Comparison of ENCODE assay signal across 20 mouse cellular contexts in the genomic region with DNA sequence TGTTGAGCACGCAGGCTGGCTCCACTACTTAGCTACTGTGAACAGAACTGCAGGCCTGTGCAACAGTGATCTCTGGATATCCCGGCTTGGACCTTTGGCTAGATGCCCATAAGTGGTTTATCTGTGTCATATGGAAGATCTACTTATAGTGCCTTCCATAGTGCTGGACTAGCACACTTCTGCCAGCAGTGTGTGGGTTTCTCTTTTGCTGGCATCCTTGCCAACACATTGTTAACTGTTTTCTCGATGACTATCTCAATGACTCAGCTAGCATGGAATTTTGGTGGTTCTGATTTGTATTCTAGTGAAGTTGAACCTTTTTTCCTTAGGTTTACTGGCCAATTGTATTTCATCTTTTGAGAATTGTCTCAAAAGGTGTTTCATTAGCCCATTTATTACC.
A peak's percentile ranks its signal among the peaks of the same experiment; 100 is the strongest.
DNase-seq lines count a peak whose midpoint lies in the region; ATAC-seq and TF ChIP-seq lines count a peak whose summit lies in the region.
"Had no signal": no experiment of that assay in that cellular context is flagged by ENCODE, and none has a peak within 500 bp of the region (broad histone marks: within the 10 kb centered on the region; RNA-seq: fewer than 3 reads in every experiment).

No protein-coding gene starts in this region.

- TF ChIP-seq CTCF in lung, embryonic 14.5 days (IDR thresholded peaks at IDR 0.05; ENCODE audit: low read depth) = no peak

- H3K27ac ChIP-seq in lung, embryonic 14.5 days (ENCODE audit: low read depth) = no peak overlapping the region
- H3K27ac ChIP-seq: forebrain, embryonic 10.5 days; heart, embryonic 10.5 days; limb, embryonic 15.5 days; stomach, embryonic 15.5 days had no signal

- no peak overlapping the region for H3K4me3 ChIP-seq in lung, embryonic 14.5 days (ENCODE audit: low read depth, low read length)
- no peak overlapping the region for H3K4me3 ChIP-seq in myocyte
- H3K4me3 ChIP-seq: forebrain, embryonic 10.5 days; heart, embryonic 10.5 days; limb, embryonic 15.5 days; megakaryocyte, embryonic 14.5 days; stomach, embryonic 15.5 days had no signal

- TF ChIP-seq POLR2A in myocyte (IDR thresholded peaks at IDR 0.05; ENCODE audit: insufficient read length, low read depth) = no peak

- H3K36me3 ChIP-seq in lung, embryonic 14.5 days (ENCODE audit: insufficient read depth) = no peaks in the 10 kb centered on the region
- no peaks in the 10 kb centered on the region for H3K36me3 ChIP-seq in myocyte (ENCODE audit: control insufficient read depth, insufficient read depth)
- H3K36me3 ChIP-seq: forebrain, embryonic 10.5 days; heart, embryonic 10.5 days; limb, embryonic 15.5 days; stomach, embryonic 15.5 days had no signal

- H3K4me2 ChIP-seq in lung, embryonic 14.5 days = no peak overlapping the region
- H3K4me2 ChIP-seq in myocyte (ENCODE audit: low read depth) = peak overlapping the region; percentile 21
- H3K4me2 ChIP-seq: limb, embryonic 15.5 days; stomach, embryonic 15.5 days had no signal

- no peak overlapping the region for H3K9ac ChIP-seq in lung, embryonic 14.5 days
- H3K9ac ChIP-seq: forebrain, postnatal 0 days; limb, embryonic 15.5 days; liver, postnatal 0 days; stomach, embryonic 15.5 days had no signal

- no peaks in the 10 kb centered on the region for H3K27me3 ChIP-seq in lung, embryonic 14.5 days (ENCODE audit: insufficient read depth, low read length)
- H3K27me3 ChIP-seq in myocyte (ENCODE audit: control insufficient read depth, insufficient read depth, insufficient read length) = no peaks in the 10 kb centered on the region
- H3K27me3 ChIP-seq: CH12.LX; limb, embryonic 15.5 days; megakaryocyte, embryonic 14.5 days; stomach, embryonic 15.5 days had no signal

- ATAC-seq in lung, embryonic 14.5 days (ENCODE audit: insufficient read depth) = no peak
- ATAC-seq: forebrain, postnatal 0 days; liver, postnatal 0 days; midbrain, embryonic 16.5 days had no signal

- H3K79me2 ChIP-seq in myocyte (ENCODE audit: control insufficient read depth, insufficient read depth) = no peaks in the 10 kb centered on the region

- H3ac ChIP-seq in myocyte (ENCODE audit: control insufficient read depth, insufficient read length) = no peak overlapping the region

- 77% methylated on average over 3 of the region's 3 CpGs for WGBS in lung, embryonic 14.5 days

- H3K9me3 ChIP-seq in lung, embryonic 14.5 days (ENCODE audit: low read depth, low read length) = no peaks in the 10 kb centered on the region
- H3K9me3 ChIP-seq: forebrain, embryonic 10.5 days; heart, embryonic 10.5 days; limb, embryonic 15.5 days; stomach, embryonic 15.5 days had no signal

- H3K4me1 ChIP-seq in lung, embryonic 14.5 days (ENCODE audit: insufficient read depth) = peaks cover 4% of the 10 kb centered on the region; the same call in 1 of the 2 replicates
- H3K4me1 ChIP-seq: forebrain, embryonic 10.5 days had no signal

- peak; percentile 23 for DNase-seq in lung, embryonic 14.5 days
- no peak for DNase-seq in lung, postnatal 36 days
- DNase-seq in 416B (ENCODE audit: low read depth) = peak; percentile 31
- DNase-seq in Muller cell, postnatal 12 days (ENCODE audit: inconsistent ontology term) = peak; percentile 79
- DNase-seq in adrenal gland, postnatal 14 days = no peak
- no peak for DNase-seq in cerebellum, adult 9-11 months
- DNase-seq: cerebellum, postnatal 14 days; forebrain, postnatal 0 days; gastrocnemius, postnatal 36 days; kidney, adult 11 months; liver, postnatal 0 days; lung, postnatal 14 days had no signal

TF ChIP-seq in myocyte, 11 proteins besides CTCF, POLR2A, EP300 and RAD21:
- TF ChIP-seq TCF3 (IDR thresholded peaks at IDR 0.05; ENCODE audit: insufficient read length, low read depth) (no peak), MYOG (IDR thresholded peaks at IDR 0.05; ENCODE audit: control insufficient read depth in 1 of 3, insufficient read depth in 1 of 3, insufficient read length in 2 of 3, low read depth in 2 of 3) (no peak), USF1 (IDR thresholded peaks at IDR 0.05; ENCODE audit: low read depth) (no peak), SRF (IDR thresholded peaks at IDR 0.05; ENCODE audit: control insufficient read depth, insufficient read length, low read depth) (no peak), REST (IDR thresholded peaks at IDR 0.05; ENCODE audit: insufficient read depth, insufficient read length) (no peak), CEBPB (IDR thresholded peaks at IDR 0.05; ENCODE audit: insufficient read depth, poor library complexity, severe bottlenecking) (no peak), E2F4 (IDR thresholded peaks at IDR 0.05; ENCODE audit: insufficient read depth) (no peak), MAX (IDR thresholded peaks at IDR 0.05; ENCODE audit: low read depth) (no peak), POLR2AphosphoS2 (IDR thresholded peaks at IDR 0.05; ENCODE audit: insufficient read length, low read depth) (no peak), MYOD1 (IDR thresholded peaks at IDR 0.05; ENCODE audit: control insufficient read depth in 1 of 3, insufficient read length in 2 of 3, low read depth in 2 of 3) (no peak), TCF12 (IDR thresholded peaks at IDR 0.05; ENCODE audit: insufficient read depth, poor library complexity, severe bottlenecking) (no peak)

Comparison
In these comparisons a context has a peak if more than half of its experiments do, and no peak if none do; other contexts are left out.
1. DNase-seq: peak in lung, embryonic 14.5 days (single experiment), 416B (single experiment) and Muller cell, postnatal 12 days (single experiment); none in lung, postnatal 36 days (single experiment), adrenal gland, postnatal 14 days (single experiment) and cerebellum, adult 9-11 months (single experiment).